Mouse (Mus musculus): ENCODE measurements around the gene Gm20388.

DNA sequence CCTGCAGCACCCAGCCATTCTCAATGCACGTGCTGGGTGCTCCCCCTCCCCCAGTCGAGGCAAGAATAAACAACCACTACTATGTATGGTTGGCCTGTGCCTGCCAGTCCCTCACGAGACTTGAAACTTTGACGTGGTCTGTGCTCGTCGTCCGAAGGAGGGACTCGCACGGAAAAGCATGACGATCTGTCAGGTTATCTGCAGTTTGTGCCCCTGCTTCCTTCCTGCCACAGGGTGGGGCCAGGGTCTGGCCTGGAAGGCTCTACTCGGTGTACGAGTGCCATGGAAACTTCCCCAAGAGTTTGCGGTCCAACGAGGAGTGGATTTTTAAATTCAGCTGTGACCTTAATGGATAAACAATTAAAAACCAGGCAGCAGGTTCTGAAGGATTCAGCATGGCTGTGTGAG lies 3896.4 kb downstream of the Gm20388 start:
- TF ChIP-seq EP300 (IDR thresholded peaks at IDR 0.05; ENCODE audit: low read depth) = no peak
- no peak for TF ChIP-seq CTCF (IDR thresholded peaks at IDR 0.05; ENCODE audit: low read depth)

Measured in liver, embryonic 14.5 days (tissue).